Mouse (Mus musculus) midbrain, postnatal 0 days (tissue): Measurements from ENCODE around the gene Cdkn1a. TPM values are rescaled to one million over a fixed set of nuclear protein-coding genes. Genes with fewer than 3 reads are reported as not detected.
A peak's percentile ranks its signal among the peaks of the same experiment; 100 is the strongest.

Source experiments
- ATAC-seq: fragments of 200-750 bp; cut with Nextera tagmentation; 2 replicates; pipeline ENCODE4 v1.8.0; 2017; ENCODE audit warnings: moderate number of reproducible peaks, mild to moderate bottlenecking, moderate TSS enrichment, moderate library complexity; ENCODE audit not compliant: low FRiP score
- DNase-seq: peaks from one replicate; pipeline ENCODE4 v3.0.0-alpha.2; 2015; ENCODE audit warnings: low spot score
- H3K27ac ChIP-seq: fragments of 300-500 bp; sonication (generic); 2 replicates; pipeline ENCODE4 v1.5.1; 2014; ENCODE audit warnings: low read depth, mild to moderate bottlenecking, low read length, mixed read lengths
- H3K27me3 ChIP-seq: fragments of 300-500 bp; sonication (generic); 2 replicates; pipeline ENCODE4 v1.6.1; 2014; ENCODE audit warnings: low read length, control low read depth, mixed read lengths; ENCODE audit not compliant: insufficient read depth
- H3K36me3 ChIP-seq: fragments of 300-500 bp; sonication (generic); 2 replicates; pipeline ENCODE4 v1.6.1; 2014; ENCODE audit warnings: low read length, control low read depth, mixed read lengths; ENCODE audit not compliant: insufficient read depth
- H3K4me1 ChIP-seq: fragments of 300-500 bp; sonication (generic); 2 replicates; pipeline ENCODE4 v1.6.1; 2014; ENCODE audit warnings: mild to moderate bottlenecking, control low read depth, antibody characterized with exemption, low read length, mixed read lengths; ENCODE audit not compliant: insufficient read depth
- H3K4me2 ChIP-seq: fragments of 300-500 bp; sonication (generic); 2 replicates; pipeline ENCODE4 v1.6.1; 2014; ENCODE audit warnings: low read depth, mild to moderate bottlenecking, low read length, mixed read lengths; ENCODE audit not compliant: poor library complexity, severe bottlenecking
- H3K4me3 ChIP-seq: fragments of 300-500 bp; sonication (generic); 2 replicates; pipeline ENCODE4 v1.5.1; 2014; ENCODE audit warnings: low read depth, mild to moderate bottlenecking, low read length, moderate library complexity
- H3K9ac ChIP-seq: fragments of 300-500 bp; sonication (generic); replicated peaks from 2 replicates; pipeline ENCODE4 v1.6.1; 2014; ENCODE audit warnings: mild to moderate bottlenecking, low read length, moderate library complexity, mixed read lengths; ENCODE audit not compliant: poor library complexity, severe bottlenecking
- H3K9me3 ChIP-seq: fragments of 300-500 bp; sonication (generic); 2 replicates; pipeline ENCODE4 v1.6.1; 2016; ENCODE audit warnings: low read length, control low read depth
- CTCF ChIP-seq: IDR thresholded peaks from 2 replicates; pipeline ENCODE4 v1.5.1; 2016; ENCODE audit warnings: antibody characterized with exemption, mild to moderate bottlenecking
- WGBS: fragments of 180-500 bp; shearing (Covaris S2); extraction: QIAGEN DNeasy Blood & Tissue Kit; methylation state at CpG from one replicate; pipeline ENCODE4 v1.1.7; 2014; 5-methylcytosine and 5-hydroxymethylcytosine counted together
- polyA plus RNA-seq: library from polyadenylated mRNA; unstranded; fragments of >200 nt; fragmentation: Nextera tagmentation; extraction: Ambion mirVana; gene quantifications from 2 replicates; pipeline ENCODE4 v1.2.1, GENCODE M21; 2015
- total RNA-seq: library from RNA; depleted of rRNA; stranded (reverse); fragments of >200 nt; gene quantifications from 2 replicates; pipeline ENCODE4 v1.2.3, GENCODE M21; 2014

The Cdkn1a gene
- total and polyA plus RNA-seq, 2 experiments from 2014 or later: 57.7 to 220 TPM

GRCm38 (mm10) chr17:29073313-29073712 is 17.5 kb upstream of the Cdkn1a start:
- no peak for TF ChIP-seq CTCF
- H3K4me1 ChIP-seq: no peaks in the 10 kb centered on the region
- no peaks in the 10 kb centered on the region for H3K36me3 ChIP-seq
- 57% methylated on average over 5 of the region's 5 CpGs for WGBS
- no peak overlapping the region for H3K9ac ChIP-seq
- DNase-seq: peak; percentile 28
- no peaks in the 10 kb centered on the region for H3K27me3 ChIP-seq
- no peak overlapping the region for H3K4me2 ChIP-seq
- no peak for ATAC-seq
- no peak overlapping the region for H3K27ac ChIP-seq
- no peaks in the 10 kb centered on the region for H3K9me3 ChIP-seq
- no peak overlapping the region for H3K4me3 ChIP-seq

GRCm38 (mm10) chr17:29074085-29074484 is 16.7 kb upstream of the Cdkn1a start:
- WGBS: 87% methylated on average over 13 of the region's 13 CpGs
- Histone ChIP-seq H3K4me3 (no peak overlapping the region), H3K9ac (no peak overlapping the region), H3K27me3 (peaks cover 3% of the 10 kb centered on the region; the same call in 1 of the 2 replicates), H3K36me3 (no peaks in the 10 kb centered on the region), H3K27ac (no peak overlapping the region), H3K4me1 (no peaks in the 10 kb centered on the region), H3K9me3 (no peaks in the 10 kb centered on the region), H3K4me2 (no peak overlapping the region)
- TF ChIP-seq CTCF: no peak
- ATAC-seq (no peak), DNase-seq (no peak)

GRCm38 (mm10) chr17:29076235-29076634 is 14.5 kb upstream of the Cdkn1a start:
- 82% methylated on average over 8 of the region's 8 CpGs for WGBS
- Histone ChIP-seq H3K36me3 (no peaks in the 10 kb centered on the region), H3K4me1 (peaks cover 4% of the 10 kb centered on the region; the same call in 1 of the 2 replicates), H3K9me3 (no peaks in the 10 kb centered on the region), H3K27me3 (peaks cover 4% of the 10 kb centered on the region; the same call in 1 of the 2 replicates), H3K4me2 (no peak overlapping the region), H3K27ac (no peak overlapping the region), H3K9ac (no peak overlapping the region), H3K4me3 (no peak overlapping the region)
- no peak for DNase-seq
- TF ChIP-seq CTCF: no peak
- ATAC-seq: no peak

GRCm38 (mm10) chr17:29077786-29078509 is 12.8 kb upstream of the Cdkn1a start:
- DNase-seq (peak; percentile 64), ATAC-seq (no peak)
- Histone ChIP-seq H3K4me2 (peak overlapping the region; percentile 40), H3K9me3 (no peaks in the 10 kb centered on the region), H3K27ac (peak overlapping the region; percentile 51; the same call in 1 of the 2 replicates), H3K36me3 (no peaks in the 10 kb centered on the region), H3K4me1 (peaks cover 5% of the 10 kb centered on the region; the same call in 1 of the 2 replicates), H3K9ac (0 out of 2 replicates have a peak overlapping the region, but pooled peaks have one; percentile 19), H3K27me3 (peaks cover 6% of the 10 kb centered on the region; the same call in 1 of the 2 replicates), H3K4me3 (no peak overlapping the region)
- TF ChIP-seq CTCF: no peak
- 18% methylated on average over 14 of the region's 14 CpGs for WGBS

GRCm38 (mm10) chr17:29078519-29079383 is 12.0 kb upstream of the Cdkn1a start:
- Histone ChIP-seq H3K27ac (peak overlapping the region; percentile 51; the same call in 1 of the 2 replicates), H3K9me3 (no peaks in the 10 kb centered on the region), H3K4me1 (peaks cover 5% of the 10 kb centered on the region; the same call in 1 of the 2 replicates), H3K36me3 (no peaks in the 10 kb centered on the region), H3K4me2 (peak overlapping the region; percentile 40), H3K9ac (no peak overlapping the region), H3K4me3 (no peak overlapping the region), H3K27me3 (peaks cover 6% of the 10 kb centered on the region; the same call in 1 of the 2 replicates)
- DNase-seq: peak; percentile 41
- WGBS: 5% methylated on average over 25 of the region's 25 CpGs
- TF ChIP-seq CTCF: no peak
- ATAC-seq: no peak
